Mouse (Mus musculus) hindlimb bud, embryonic 11.5 days (tissue): ENCODE results near the gene Rptor.

Experiments
- DNase-seq: peaks from one replicate; pipeline ENCODE4 v3.0.0-alpha.2; 2012; ENCODE audit warnings: low read depth, low spot score; ENCODE audit errors: extremely low spot score

The Rptor gene

GRCm38 (mm10) chr11:119897041-119897440 is 294.3 kb downstream of the Rptor start:
- no peak for DNase-seq

DNA sequence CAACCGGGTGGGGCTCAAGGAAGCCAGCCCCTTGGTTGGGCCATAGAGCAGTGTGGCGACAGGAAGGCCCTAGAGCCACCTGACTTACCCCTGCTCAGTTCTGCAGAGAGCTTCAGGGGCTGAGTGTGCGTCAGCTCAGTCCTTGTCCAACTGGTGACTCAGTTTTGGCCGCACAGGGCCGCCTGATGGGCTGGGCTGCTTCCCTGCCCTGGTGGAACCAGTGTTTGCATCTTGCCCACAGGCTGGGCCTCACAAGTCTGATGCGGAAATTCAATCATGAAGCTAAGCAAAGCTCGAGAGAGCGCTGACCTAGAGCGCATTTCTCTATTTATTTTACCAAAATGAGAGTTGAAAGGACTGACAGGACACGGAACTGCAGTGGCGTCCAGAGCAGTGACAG is 296.3 kb downstream of the Rptor start:
- DNase-seq, result no peak

- DNase-seq, result no peak
Observed at GRCm38 (mm10) chr11:119901174-119901573, 298.5 kb downstream of the Rptor start.

GRCm38 (mm10) chr11:119902891-119903290 is 300.2 kb downstream of the Rptor start:
- no peak for DNase-seq

DNA sequence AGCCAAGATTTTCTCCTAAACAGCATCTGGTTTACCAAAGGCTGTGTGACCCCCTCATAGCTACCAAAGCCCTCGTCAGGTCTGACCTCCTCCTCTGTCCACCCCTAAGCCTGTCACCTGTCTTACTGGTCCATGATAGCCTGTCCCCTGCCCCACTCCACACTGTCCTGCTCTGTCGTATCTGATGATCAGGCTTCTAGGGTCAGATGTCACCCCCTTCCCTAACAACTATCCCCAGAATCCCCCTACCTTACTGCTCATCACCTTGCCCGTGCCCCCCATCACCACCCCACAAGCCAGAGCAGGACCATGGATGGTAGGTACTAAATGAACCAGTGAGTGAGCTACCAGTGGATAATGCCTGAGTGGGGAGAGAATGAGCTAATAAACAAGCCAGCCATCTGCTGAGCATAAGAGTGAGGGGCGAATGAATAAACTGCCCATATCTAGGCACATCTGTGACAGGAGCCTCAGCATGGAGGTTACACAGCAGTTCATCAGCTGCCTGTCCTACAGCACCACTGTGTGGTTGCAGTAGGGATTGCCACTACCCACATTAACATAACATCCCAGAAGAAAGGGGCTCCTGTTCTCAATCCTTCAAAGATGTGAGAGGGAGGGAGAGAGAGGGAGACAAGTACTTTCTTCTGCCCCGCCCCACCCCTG is 302.0 kb downstream of the Rptor start:
- peak; percentile 70 for DNase-seq

- no peak for DNase-seq
Observed at GRCm38 (mm10) chr11:119905794-119906193, 303.1 kb downstream of the Rptor start.

DNA sequence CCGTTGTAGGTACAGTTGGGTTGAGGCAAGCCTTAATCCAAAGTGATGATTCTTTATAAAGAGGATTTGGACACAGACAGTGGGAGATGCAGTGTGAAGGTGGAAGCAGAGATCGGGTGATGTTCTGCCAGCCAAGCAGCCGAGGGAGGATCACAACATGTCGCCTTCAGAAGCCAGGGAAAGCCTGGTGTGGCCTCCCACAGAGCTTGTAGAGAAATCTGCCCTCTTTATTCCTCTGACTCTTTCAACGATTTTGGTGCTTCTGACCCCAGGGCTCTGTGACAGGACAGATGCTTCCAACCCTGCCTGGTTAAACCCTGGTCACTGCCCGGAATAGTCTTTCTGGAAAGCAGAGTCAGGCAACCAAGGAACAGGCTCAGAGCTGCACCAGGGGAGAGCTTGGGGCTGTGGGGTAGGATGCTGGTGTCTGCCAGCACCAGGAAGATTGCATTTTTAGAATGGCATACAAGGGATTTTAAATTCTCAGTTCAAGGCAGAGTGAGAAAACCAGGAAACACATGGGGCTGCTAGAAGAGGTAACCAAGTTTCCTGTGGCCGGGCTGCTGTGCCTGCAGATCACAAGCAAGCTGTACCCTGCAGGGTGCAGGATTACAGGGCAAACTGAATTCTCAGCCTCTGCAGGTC is 304.4 kb downstream of the Rptor start:
- DNase-seq, result no peak

GRCm38 (mm10) chr11:119907711-119908110 is 305.0 kb downstream of the Rptor start:
- no peak for DNase-seq

- DNase-seq, result peak; percentile 47
Observed at GRCm38 (mm10) chr11:119909436-119909835, 306.7 kb downstream of the Rptor start.

GRCm38 (mm10) chr11:119912845-119913244 is 310.1 kb downstream of the Rptor start:
- DNase-seq, result no peak

GRCm38 (mm10) chr11:119913291-119913934 is 310.7 kb downstream of the Rptor start, which contains the start of gene Chmp6:
TSS of gene Chmp6 (plus strand) at chr11:119913441.
- peak; percentile 44 for DNase-seq

GRCm38 (mm10) chr11:119913935-119914314 is 311.2 kb downstream of the Rptor start:
- DNase-seq, result no peak

GRCm38 (mm10) chr11:119914381-119914780 is 311.7 kb downstream of the Rptor start:
- DNase-seq, result no peak

- no peak for DNase-seq
Observed at GRCm38 (mm10) chr11:119915666-119916065, 313.0 kb downstream of the Rptor start.

- DNase-seq, result no peak
Observed at GRCm38 (mm10) chr11:119916102-119916790, 313.5 kb downstream of the Rptor start.

DNA sequence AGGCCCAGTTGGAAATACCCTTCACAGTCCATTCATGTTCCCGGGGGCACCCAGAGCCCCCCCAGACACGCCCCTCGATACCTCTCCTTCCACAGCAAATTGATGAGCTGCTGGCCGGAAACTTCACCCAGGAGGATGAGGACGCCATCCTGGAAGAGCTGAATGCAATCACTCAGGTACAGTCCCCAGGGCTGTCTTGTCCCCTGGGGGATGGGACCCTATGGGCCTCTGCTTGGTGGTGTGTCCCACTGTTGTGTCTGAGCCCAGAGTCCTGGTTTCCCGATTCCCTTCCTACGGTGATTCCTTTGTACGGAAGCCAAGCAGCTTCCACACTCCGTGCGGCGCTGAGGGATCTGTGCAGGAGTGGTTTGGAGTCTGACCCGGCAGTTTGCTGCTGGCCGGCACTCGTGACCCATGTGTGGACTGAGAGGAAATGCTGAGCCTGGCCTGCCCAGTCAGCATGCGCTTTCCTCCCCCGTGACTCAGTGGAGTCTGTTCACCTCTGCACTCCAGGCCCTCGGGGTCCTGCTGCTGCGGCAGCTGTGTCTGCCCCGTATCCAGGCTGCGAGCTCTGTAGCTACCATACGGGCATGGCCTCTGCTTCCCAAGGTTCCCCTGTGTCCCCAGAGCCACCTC is 314.2 kb downstream of the Rptor start:
- no peak for DNase-seq

DNA sequence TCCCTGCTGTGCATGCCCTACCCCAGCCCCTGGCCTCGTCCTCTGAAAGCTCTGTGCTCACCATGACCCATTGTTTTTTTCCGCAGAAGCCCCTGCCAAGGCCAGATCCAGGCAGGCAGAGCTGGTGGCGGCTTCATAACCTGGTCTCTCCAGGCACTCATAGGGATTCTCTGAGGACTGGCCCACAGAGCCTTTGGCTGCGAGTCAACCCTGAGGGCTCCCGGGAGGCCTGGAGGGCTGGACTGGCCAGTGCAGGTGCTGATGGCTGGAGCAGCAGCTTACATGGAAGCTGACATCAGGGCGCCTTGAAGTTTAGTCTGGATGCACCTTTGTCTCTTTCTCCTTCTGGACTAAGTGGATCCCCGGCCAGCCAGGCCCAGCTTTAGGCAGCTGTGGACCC is 315.8 kb downstream of the Rptor start:
- no peak for DNase-seq

DNA sequence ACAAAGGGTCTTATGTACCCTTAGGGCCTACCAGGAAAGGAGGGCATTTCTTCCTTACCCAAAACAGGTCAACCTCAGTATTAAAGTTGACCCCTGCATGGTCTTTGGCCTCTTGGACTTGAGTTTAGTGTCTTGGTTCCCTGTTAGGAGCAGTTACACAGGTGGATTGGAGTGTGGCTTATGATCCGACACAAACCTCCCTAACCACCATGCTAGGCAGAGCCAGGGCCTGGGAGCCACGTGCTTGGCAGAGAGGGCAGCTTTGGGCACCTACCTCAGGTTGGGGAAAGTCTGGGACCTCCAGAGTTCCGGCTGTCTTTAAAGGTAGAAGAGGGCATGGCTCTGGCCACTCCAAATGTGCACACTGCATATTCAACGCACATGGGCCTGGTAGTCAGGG is 316.7 kb downstream of the Rptor start:
- no peak for DNase-seq

- DNase-seq, result no peak
Observed at GRCm38 (mm10) chr11:119919897-119920296, 317.2 kb downstream of the Rptor start.

DNA sequence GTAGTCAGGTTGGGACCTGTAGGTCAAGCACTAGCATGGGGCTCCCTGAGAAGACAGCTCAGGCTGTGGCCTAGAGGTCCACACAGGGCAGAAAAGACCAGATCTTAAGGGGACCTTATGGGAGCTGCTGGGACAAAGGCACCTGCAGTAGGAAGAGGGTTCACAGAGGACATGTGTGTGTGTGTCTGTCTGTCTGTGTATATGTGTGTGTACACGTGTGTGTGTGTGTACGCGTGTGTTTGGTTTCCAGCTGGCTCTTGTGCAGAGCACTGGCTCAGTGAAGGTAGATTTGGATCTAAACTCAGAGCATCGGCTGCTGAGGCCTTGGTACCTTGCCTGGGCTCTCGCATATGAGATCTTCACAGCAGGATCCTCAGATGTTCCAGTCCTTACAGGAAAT is 318.0 kb downstream of the Rptor start:
- DNase-seq, result no peak

DNA sequence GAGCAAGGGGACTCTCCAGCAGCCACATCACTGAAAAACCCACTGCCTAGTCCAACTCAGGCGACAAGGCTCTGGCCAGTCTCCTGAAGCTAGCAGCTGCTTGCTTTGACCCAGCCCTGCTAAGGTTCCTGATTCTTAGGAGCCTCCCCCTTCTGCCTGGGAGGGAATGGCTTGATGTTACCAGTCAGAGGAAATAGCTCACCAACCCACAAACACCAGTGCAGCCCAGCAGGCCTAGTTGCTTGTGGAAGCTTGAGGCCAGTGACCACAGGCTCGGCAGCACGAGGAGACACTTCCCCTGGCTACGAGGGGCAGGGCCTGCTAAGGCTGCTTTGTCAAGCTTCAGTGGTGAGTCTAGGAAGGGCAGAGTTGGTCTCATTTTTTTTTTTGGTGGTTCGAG is 322.5 kb downstream of the Rptor start:
- DNase-seq, result no peak
